Mouse (Mus musculus) liver, embryonic 15.5 days (tissue): Measurements from ENCODE around the gene Drd2. TPM values are rescaled to one million over a fixed set of nuclear protein-coding genes. Genes with fewer than 3 reads are reported as not detected.

ENCODE experiments used
- ATAC-seq: fragments of 200-750 bp; cut with Nextera tagmentation; 2 replicates; pipeline ENCODE4 v1.8.0; 2017; ENCODE audit warnings: moderate number of reproducible peaks, mild to moderate bottlenecking, moderate library complexity; ENCODE audit not compliant: insufficient read depth
- H3K27ac ChIP-seq: fragments of 300-500 bp; sonication (generic); replicated peaks from 2 replicates; pipeline ENCODE4 v1.5.1; 2015; ENCODE audit warnings: mild to moderate bottlenecking, inconsistent platforms
- H3K27me3 ChIP-seq: fragments of 300-500 bp; sonication (generic); 2 replicates; pipeline ENCODE4 v1.6.1; 2015; ENCODE audit warnings: mild to moderate bottlenecking, inconsistent platforms
- H3K36me3 ChIP-seq: fragments of 300-500 bp; sonication (generic); replicated peaks from 2 replicates; pipeline ENCODE4 v1.6.1; 2015; ENCODE audit warnings: moderate library complexity, mild to moderate bottlenecking, inconsistent platforms
- H3K4me1 ChIP-seq: fragments of 300-500 bp; sonication (generic); replicated peaks from 2 replicates; pipeline ENCODE4 v1.6.1; 2015; ENCODE audit warnings: inconsistent platforms
- H3K4me2 ChIP-seq: fragments of 300-500 bp; sonication (generic); 2 replicates; pipeline ENCODE4 v1.6.1; 2015; ENCODE audit warnings: moderate library complexity, mild to moderate bottlenecking, inconsistent platforms
- H3K4me3 ChIP-seq: fragments of 300-500 bp; sonication (generic); replicated peaks from 2 replicates; pipeline ENCODE4 v1.5.1; 2015; ENCODE audit warnings: mild to moderate bottlenecking, inconsistent platforms
- H3K9ac ChIP-seq: fragments of 300-500 bp; sonication (generic); 2 replicates; pipeline ENCODE4 v1.6.1; 2015; ENCODE audit warnings: moderate library complexity, mild to moderate bottlenecking, inconsistent platforms
- H3K9me3 ChIP-seq: fragments of 300-500 bp; sonication (generic); replicated peaks from 2 replicates; pipeline ENCODE4 v1.6.1; 2016; ENCODE audit warnings: inconsistent platforms
- WGBS: fragments of 180-500 bp; shearing (Covaris S2); methylation state at CpG from one replicate; pipeline ENCODE4 v1.1.7; 2015; ENCODE audit warnings: mixed read lengths; ENCODE audit not compliant: insufficient replicate concordance; 5-methylcytosine and 5-hydroxymethylcytosine counted together
- polyA plus RNA-seq: library from polyadenylated mRNA; unstranded; fragments of >200 nt; fragmentation: Nextera tagmentation; extraction: Ambion mirVana; gene quantifications from 2 replicates; pipeline ENCODE4 v1.2.1, GENCODE M21; 2015

Drd2 gene
- polyA plus RNA-seq = not detected in 2 replicates

GRCm38 (mm10) chr9:49340136-49341043, at the start of gene Drd2:
TSS of gene Drd2 (plus strand) at chr9:49340627.
- H3K36me3 ChIP-seq = no peaks in the 10 kb centered on the region
- no peak within 1 kb of the TSS for H3K27ac ChIP-seq
- H3K9me3 ChIP-seq = no peaks in the 10 kb centered on the region
- no peak within 1 kb of the TSS for H3K9ac ChIP-seq
- no peak for ATAC-seq
- 2% methylated on average over 82 of the region's 84 CpGs for WGBS
- H3K4me2 ChIP-seq = peak within 1 kb of the TSS; percentile 41
- H3K27me3 ChIP-seq = peaks cover 36% of the 10 kb centered on the region
- H3K4me3 ChIP-seq = no peak within 1 kb of the TSS
- no peaks in the 10 kb centered on the region for H3K4me1 ChIP-seq

- no peaks in the 10 kb centered on the region for H3K27me3 ChIP-seq
- H3K4me1 ChIP-seq = no peaks in the 10 kb centered on the region
- no peak overlapping the region for H3K4me3 ChIP-seq
- H3K36me3 ChIP-seq = no peaks in the 10 kb centered on the region
- H3K4me2 ChIP-seq = no peak overlapping the region
- no peak overlapping the region for H3K9ac ChIP-seq
- ATAC-seq = no peak
- no peaks in the 10 kb centered on the region for H3K9me3 ChIP-seq
- H3K27ac ChIP-seq = no peak overlapping the region
- 40% methylated on average over 1 of the region's 1 CpGs for WGBS
These were observed 45.3 kb upstream of the Drd2 start for GRCm38 (mm10) chr9:49295101-49295500.

- Histone ChIP-seq H3K27ac (no peak overlapping the region), H3K4me1 (no peaks in the 10 kb centered on the region), H3K36me3 (no peaks in the 10 kb centered on the region), H3K4me2 (no peak overlapping the region), H3K9ac (no peak overlapping the region), H3K27me3 (no peaks in the 10 kb centered on the region), H3K9me3 (no peaks in the 10 kb centered on the region), H3K4me3 (no peak overlapping the region)
- ATAC-seq = no peak
- 55% methylated on average over 3 of the region's 3 CpGs for WGBS
These were observed 32.9 kb upstream of the Drd2 start for GRCm38 (mm10) chr9:49307576-49307975.

- Histone ChIP-seq H3K27me3 (no peaks in the 10 kb centered on the region), H3K9ac (no peak overlapping the region), H3K9me3 (no peaks in the 10 kb centered on the region), H3K4me1 (no peaks in the 10 kb centered on the region), H3K36me3 (no peaks in the 10 kb centered on the region), H3K4me3 (no peak overlapping the region), H3K27ac (no peak overlapping the region), H3K4me2 (no peak overlapping the region)
- ATAC-seq = no peak
- 39% methylated on average over 4 of the region's 4 CpGs for WGBS
These were observed 29.6 kb upstream of the Drd2 start for GRCm38 (mm10) chr9:49310821-49311220.

- Histone ChIP-seq H3K36me3 (no peaks in the 10 kb centered on the region), H3K9ac (no peak overlapping the region), H3K4me3 (no peak overlapping the region), H3K4me1 (no peaks in the 10 kb centered on the region), H3K4me2 (no peak overlapping the region), H3K27ac (no peak overlapping the region), H3K27me3 (no peaks in the 10 kb centered on the region), H3K9me3 (no peaks in the 10 kb centered on the region)
- ATAC-seq = no peak
These were observed 21.8 kb upstream of the Drd2 start for GRCm38 (mm10) chr9:49318638-49319037.

GRCm38 (mm10) chr9:49341044-49341365, 578 bp downstream of the Drd2 start:
- no peak overlapping the region for H3K27ac ChIP-seq
- H3K4me2 ChIP-seq = no peak overlapping the region
- no peaks in the 10 kb centered on the region for H3K9me3 ChIP-seq
- H3K4me3 ChIP-seq = no peak overlapping the region
- H3K36me3 ChIP-seq = no peaks in the 10 kb centered on the region
- no peaks in the 10 kb centered on the region for H3K4me1 ChIP-seq
- WGBS = 2% methylated on average over 10 of the region's 10 CpGs
- H3K9ac ChIP-seq = no peak overlapping the region
- peaks cover 36% of the 10 kb centered on the region for H3K27me3 ChIP-seq
- ATAC-seq = no peak

- Histone ChIP-seq H3K4me2 (no peak overlapping the region), H3K4me1 (no peaks in the 10 kb centered on the region), H3K36me3 (no peaks in the 10 kb centered on the region), H3K9ac (no peak overlapping the region), H3K27me3 (no peaks in the 10 kb centered on the region), H3K27ac (no peak overlapping the region), H3K4me3 (no peak overlapping the region), H3K9me3 (no peaks in the 10 kb centered on the region)
- WGBS = 7% methylated on average over 5 of the region's 5 CpGs
- no peak for ATAC-seq
These were observed 25.3 kb downstream of the Drd2 start for GRCm38 (mm10) chr9:49365763-49366162.

- ATAC-seq = no peak
- Histone ChIP-seq H3K9me3 (no peaks in the 10 kb centered on the region), H3K4me2 (no peak overlapping the region), H3K4me3 (no peak overlapping the region), H3K4me1 (no peaks in the 10 kb centered on the region), H3K36me3 (no peaks in the 10 kb centered on the region), H3K9ac (no peak overlapping the region), H3K27me3 (no peaks in the 10 kb centered on the region), H3K27ac (no peak overlapping the region)
- WGBS = 73% methylated on average over 2 of the region's 2 CpGs
These were observed 33.5 kb downstream of the Drd2 start for GRCm38 (mm10) chr9:49373946-49374345.

GRCm38 (mm10) chr9:49379962-49380361, 39.5 kb downstream of the Drd2 start:
- no peaks in the 10 kb centered on the region for H3K27me3 ChIP-seq
- H3K36me3 ChIP-seq = no peaks in the 10 kb centered on the region
- no peak overlapping the region for H3K9ac ChIP-seq
- H3K27ac ChIP-seq = no peak overlapping the region
- WGBS = 69% methylated on average over 4 of the region's 4 CpGs
- no peaks in the 10 kb centered on the region for H3K4me1 ChIP-seq
- no peak overlapping the region for H3K4me2 ChIP-seq
- H3K9me3 ChIP-seq = no peaks in the 10 kb centered on the region
- no peak overlapping the region for H3K4me3 ChIP-seq
- ATAC-seq = no peak

- WGBS = 65% methylated on average over 3 of the region's 3 CpGs
- H3K4me2 ChIP-seq = no peak overlapping the region
- ATAC-seq = no peak
- no peak overlapping the region for H3K9ac ChIP-seq
- H3K36me3 ChIP-seq = no peaks in the 10 kb centered on the region
- no peaks in the 10 kb centered on the region for H3K27me3 ChIP-seq
- H3K4me1 ChIP-seq = no peaks in the 10 kb centered on the region
- H3K9me3 ChIP-seq = no peaks in the 10 kb centered on the region
- no peak overlapping the region for H3K27ac ChIP-seq
- H3K4me3 ChIP-seq = no peak overlapping the region
These were observed 43.6 kb downstream of the Drd2 start for GRCm38 (mm10) chr9:49384041-49384440.

GRCm38 (mm10) chr9:49384855-49385254, 44.4 kb downstream of the Drd2 start:
- H3K27me3 ChIP-seq = no peaks in the 10 kb centered on the region
- H3K4me2 ChIP-seq = no peak overlapping the region
- no peak overlapping the region for H3K27ac ChIP-seq
- H3K4me1 ChIP-seq = no peaks in the 10 kb centered on the region
- ATAC-seq = no peak
- H3K9me3 ChIP-seq = no peaks in the 10 kb centered on the region
- no peak overlapping the region for H3K9ac ChIP-seq
- WGBS = 61% methylated on average over 6 of the region's 6 CpGs
- no peaks in the 10 kb centered on the region for H3K36me3 ChIP-seq
- H3K4me3 ChIP-seq = no peak overlapping the region

- H3K4me3 ChIP-seq = no peak overlapping the region
- 14% methylated on average over 7 of the region's 7 CpGs for WGBS
- H3K36me3 ChIP-seq = no peaks in the 10 kb centered on the region
- no peak overlapping the region for H3K27ac ChIP-seq
- H3K27me3 ChIP-seq = no peaks in the 10 kb centered on the region
- H3K4me2 ChIP-seq = no peak overlapping the region
- ATAC-seq = no peak
- no peaks in the 10 kb centered on the region for H3K4me1 ChIP-seq
- no peak overlapping the region for H3K9ac ChIP-seq
- H3K9me3 ChIP-seq = no peaks in the 10 kb centered on the region
These were observed 44.9 kb downstream of the Drd2 start for GRCm38 (mm10) chr9:49385301-49385700.
